Mouse (Mus musculus): ENCODE results near the gene Acer1. TPM values are rescaled to one million over a fixed set of nuclear protein-coding genes. Genes with fewer than 3 reads are reported as not detected.
A peak's percentile ranks its signal among the peaks of the same experiment; 100 is the strongest.

The Acer1 gene
- total RNA-seq (2022) = not detected

DNA sequence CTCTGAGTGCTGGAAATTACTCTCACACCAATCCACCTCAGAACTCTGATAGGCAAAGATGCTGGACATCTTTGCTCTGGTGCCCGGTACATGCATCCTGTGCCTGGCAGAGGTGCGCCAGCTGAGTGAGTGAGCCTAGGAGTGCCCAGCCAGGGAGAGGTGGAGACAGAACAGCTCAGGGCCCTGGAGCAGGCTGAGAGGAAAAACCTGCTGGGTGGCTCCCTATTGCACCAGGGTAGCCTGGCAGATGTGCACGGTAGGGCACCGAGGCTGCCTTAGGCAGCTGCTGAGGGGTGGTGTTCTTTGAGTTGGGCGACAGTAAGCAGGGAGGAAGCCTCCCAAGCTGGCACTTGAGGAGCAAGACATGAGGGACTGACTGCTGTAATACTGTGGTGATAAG, at the start of gene Acer1:
Gene Acer1 (minus strand): TSS at position 114 of the 400 bp plus-strand sequence.
- DNase-seq (ENCODE audit: low spot score in 2 of 2) = no peak

DNA sequence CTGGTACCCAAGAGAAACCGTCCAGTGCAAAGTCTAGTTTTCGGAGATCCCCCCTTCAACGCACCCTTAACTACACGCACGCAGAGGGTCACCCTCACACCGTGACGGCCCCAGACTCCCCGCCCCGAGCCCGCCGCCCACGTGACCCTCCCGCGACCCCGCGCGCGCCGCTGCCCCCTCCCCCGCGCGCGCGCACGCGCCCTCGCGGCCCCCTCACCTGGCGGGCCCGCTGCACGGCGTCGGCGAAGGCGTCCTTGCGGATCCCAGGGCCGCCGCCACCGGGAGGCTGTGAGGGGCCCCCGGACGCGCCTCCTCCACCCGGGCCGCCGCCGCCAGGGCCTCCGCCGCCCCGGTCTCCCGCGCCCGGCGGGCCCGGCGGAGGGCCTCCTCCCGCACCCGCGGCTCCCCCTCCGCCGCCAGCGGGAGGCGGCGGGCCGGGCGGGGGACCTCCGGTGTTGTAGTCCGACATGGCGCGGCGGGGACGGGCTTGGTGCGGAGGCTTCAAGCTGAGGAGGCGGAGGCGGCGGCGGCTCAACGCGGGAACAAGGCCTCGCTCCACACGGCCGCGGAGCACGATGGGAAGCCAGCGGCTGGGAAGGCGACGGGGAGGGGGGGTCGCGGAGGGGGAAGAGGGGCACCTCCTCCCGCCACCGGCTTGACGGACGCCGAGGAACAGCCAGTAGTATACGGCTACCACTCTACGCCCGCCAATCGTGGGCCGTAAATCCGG, 49.2 kb upstream of the Acer1 start, which contains the start of gene Khsrp:
Gene Khsrp (minus strand): TSS at position 592 of the 730 bp plus-strand sequence.
- peak in 1 of 2 experiments; percentile 31 for DNase-seq (ENCODE audit: low spot score in 2 of 2)

- DNase-seq (ENCODE audit: low spot score in 2 of 2) = no peak
These were observed 47.8 kb upstream of the Acer1 start for GRCm38 (mm10) chr17:57029691-57030090.

DNA sequence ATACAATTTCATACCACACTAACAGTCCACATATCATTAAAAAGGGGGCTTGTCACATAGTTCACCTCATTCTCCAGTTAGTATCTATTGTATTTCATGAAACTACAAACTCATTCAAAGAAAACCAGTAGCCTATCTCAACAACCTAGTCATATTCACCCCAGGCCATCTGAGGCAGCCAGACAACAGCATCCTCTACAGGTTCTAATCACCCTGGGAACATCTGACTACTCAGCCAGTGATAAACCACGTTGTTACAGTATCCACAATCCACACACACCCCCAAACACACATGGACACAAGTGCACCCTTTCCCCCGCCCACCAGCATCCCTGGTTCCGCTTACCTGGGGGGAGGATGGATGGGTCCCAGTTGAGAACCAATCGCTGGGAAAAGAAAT, 45.5 kb upstream of the Acer1 start:
- DNase-seq (ENCODE audit: low spot score in 2 of 2) = no peak

- no peak for DNase-seq (ENCODE audit: low spot score in 2 of 2)
These were observed 39.0 kb upstream of the Acer1 start for GRCm38 (mm10) chr17:57020960-57021359.

- no peak for DNase-seq (ENCODE audit: low spot score in 2 of 2)
These were observed 37.8 kb upstream of the Acer1 start for GRCm38 (mm10) chr17:57019693-57020092.

DNA sequence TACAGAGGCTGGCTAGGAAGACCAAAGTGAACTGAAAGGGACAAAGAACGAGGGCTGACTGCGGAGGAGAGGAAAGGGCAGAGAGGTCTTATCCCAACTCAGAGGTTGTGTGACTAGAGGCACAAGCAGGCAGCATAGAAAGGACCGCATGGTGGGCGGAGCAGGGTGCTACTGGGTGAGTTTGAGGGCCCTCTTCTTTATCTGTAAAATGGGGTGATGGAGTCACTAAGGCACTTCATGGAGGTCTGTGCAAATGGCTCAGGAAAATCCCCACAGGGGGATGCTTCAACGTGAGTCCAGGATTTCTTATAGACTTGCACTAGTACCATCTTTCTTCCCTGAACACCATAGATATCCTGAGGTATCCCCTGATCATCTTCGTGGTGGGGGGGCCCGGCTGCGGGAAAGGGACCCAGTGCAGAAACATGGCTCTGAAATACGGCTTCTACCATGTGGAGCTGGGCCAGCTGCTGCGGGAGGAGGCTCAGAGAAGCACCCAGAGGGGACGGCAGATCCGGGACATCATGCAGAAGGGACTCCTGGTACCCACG, 30.4 kb upstream of the Acer1 start:
- no peak for DNase-seq (ENCODE audit: low spot score in 2 of 2)

DNA sequence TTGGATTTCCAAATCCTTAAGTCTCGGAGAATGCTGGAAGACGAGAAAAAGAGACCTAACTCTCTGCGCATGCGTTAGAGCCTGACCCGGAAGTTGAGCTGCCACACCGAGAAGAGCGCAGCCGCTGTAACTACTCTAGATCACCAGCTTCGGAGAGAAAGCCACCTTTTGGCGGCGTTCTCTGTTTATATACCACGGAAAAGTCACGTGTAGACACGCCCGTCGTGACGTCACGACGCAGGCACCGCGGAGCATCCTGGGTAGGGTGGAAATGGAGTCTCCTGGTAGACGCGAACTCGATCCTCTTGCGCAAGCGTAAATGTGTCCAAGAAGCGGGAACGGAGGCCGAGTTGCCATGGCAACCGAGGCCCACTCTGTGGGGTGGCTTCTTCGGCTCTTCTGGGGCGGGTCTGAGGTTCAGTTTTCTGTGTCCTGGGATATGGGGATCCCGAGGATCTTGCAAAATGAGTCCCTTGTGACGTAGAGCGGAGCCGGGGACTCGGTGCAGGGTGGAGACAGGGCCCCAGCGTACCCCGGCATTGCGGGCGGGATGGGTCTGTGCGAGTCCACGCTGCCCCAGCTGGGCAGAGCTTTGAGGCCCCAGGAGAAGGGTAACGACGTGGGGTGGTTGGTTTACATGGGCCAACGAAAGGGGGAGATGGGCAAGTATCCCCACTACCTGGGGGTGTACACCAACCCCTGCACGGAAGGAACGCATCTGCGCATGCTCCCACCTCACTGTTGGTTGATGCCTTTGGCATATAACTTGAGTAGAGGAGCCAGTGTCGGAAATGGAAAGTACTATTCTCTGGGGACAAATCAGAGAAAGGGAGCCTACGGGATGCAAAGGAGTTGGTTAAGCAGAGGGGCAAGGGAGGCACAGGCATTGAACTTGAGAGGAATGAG, 29.6 kb upstream of the Acer1 start, which contains the start of the genes Gtf2f1 and Gm17949:
Gene Gtf2f1 (minus strand): TSS at position 53 of the 906 bp plus-strand sequence.
Gene Gm17949 (plus strand): TSS at position 234 of the 906 bp plus-strand sequence.
- peak; percentile 97 to 98 for DNase-seq (ENCODE audit: low spot score in 2 of 2)

DNA sequence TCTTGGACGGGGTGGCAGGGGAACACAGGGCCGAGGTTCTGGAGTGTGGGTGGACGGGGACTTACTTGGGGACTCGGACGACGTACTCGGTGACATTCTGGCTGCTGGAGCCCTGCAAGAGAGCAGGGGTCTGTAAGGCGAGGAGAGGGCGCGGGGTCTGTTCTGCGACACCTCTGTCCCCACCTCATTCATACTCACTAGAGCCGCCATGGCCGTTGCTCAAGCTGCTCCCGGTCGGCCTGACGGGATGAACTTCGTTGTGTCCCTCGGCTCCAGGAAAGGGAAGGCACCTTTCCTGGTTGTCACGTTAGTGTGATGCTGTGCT, 28.9 kb upstream of the Acer1 start:
- no peak for DNase-seq (ENCODE audit: low spot score in 2 of 2)

DNA sequence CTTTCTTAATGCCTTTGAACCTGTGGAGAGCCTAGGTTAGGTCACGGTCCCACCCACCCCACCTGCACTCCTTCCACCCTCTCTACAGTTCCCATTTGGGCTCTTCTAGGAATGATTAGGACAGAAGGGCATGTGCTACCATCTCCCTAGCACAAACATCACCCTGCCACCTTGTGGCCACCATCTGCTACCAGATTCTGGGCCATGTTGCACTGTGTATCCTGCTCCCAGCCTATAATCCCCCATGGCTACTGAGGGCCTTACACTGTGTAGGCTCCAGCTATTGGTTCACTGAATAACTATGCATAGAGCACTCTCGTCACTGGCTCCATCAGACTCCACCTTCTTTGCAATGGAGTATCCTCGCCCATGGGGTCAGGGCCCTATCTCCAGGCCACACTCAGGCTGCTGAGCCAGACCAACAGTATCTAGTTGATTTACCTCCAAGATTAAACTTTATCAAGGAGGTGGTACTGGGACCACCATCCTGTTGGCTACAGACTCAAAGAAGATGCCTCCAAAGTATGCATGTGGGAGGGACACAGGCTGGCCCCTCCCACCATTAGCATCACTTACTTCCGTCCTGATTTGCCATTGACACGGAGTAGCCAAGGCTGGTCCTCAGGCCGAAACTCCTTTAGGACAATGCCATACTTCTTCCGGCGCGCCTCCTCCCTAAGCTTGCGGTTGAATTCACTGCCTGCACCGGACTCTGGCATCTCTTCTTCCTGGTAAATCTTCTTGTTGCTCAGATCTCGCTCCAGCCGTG, 25.4 kb upstream of the Acer1 start:
- DNase-seq (ENCODE audit: low spot score in 2 of 2) = no peak

DNA sequence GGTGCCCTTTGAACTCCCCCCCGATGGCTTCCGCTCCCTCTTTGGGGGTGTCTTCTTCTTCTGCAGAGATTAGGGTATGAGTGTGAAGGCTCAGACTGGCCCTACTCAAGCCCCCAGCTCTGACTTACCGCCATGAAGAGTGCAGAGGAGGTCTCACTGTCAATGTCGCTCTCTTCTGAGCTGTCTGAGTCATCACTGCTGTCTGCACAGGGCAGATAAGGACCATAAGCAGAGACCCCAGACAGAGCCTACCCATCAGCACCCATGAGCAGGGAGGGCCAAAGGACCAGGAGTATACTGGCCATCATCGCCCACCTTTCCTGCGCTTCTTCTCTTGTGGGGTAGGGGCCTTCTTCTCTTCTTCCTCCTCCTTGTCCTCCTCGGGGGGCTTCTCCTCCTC, 22.1 kb upstream of the Acer1 start:
- no peak for DNase-seq (ENCODE audit: low spot score in 2 of 2)

DNA sequence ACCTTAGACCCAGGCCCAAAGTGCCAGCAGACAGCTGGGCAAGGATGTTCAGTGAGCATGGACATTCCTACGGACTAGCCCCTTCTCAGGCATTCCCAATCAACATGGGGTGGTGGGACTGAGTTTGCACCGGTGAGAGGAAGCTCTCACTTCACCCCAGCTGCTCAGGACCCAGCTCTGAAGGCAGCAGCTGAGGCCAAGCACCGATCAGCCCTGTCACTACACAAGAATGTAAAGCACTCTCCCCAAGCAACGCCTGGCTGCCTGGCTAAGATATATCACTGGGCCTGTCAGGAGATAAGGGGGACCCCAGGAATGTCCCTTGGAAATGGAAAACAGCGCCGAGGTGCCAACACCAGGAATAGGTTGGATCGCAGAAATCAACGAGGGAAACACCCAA, 19.3 kb upstream of the Acer1 start:
- no peak for DNase-seq (ENCODE audit: low spot score in 2 of 2)

- DNase-seq (ENCODE audit: low spot score in 2 of 2) = no peak
These were observed 18.2 kb upstream of the Acer1 start, which contains the start of gene Pspn for GRCm38 (mm10) chr17:56999968-57000609. Gene Pspn, minus strand, starts transcription at chr17:57000018.

GRCm38 (mm10) chr17:56999414-56999813, 17.5 kb upstream of the Acer1 start:
- DNase-seq (ENCODE audit: low spot score in 2 of 2) = no peak

GRCm38 (mm10) chr17:56997029-56997667, 15.2 kb upstream of the Acer1 start, which contains the start of gene Alkbh7:
Gene Alkbh7, plus strand, starts transcription at chr17:56997339.
- peak; percentile 86 to 97 for DNase-seq (ENCODE audit: low spot score in 2 of 2)

DNA sequence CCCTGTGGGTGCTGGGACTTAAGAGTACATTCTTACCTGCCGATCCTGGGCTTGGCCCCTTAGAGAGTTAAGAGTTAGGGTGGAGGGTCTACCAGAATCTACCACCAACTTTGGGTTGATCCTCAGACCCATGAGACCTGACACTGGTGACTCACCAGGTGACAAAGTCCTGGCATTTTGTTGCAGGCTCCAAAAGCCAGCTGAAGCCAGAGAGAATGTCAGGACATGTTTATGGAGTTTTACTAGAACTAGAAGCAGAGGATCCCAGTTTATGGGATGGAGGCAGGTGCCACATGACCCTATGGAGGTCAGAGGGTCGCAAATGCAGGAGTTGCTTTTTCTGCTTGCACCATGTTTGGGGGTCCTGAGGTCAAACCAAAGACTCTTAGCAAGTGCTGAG, 14.6 kb upstream of the Acer1 start:
- DNase-seq (ENCODE audit: low spot score in 2 of 2) = no peak

DNA sequence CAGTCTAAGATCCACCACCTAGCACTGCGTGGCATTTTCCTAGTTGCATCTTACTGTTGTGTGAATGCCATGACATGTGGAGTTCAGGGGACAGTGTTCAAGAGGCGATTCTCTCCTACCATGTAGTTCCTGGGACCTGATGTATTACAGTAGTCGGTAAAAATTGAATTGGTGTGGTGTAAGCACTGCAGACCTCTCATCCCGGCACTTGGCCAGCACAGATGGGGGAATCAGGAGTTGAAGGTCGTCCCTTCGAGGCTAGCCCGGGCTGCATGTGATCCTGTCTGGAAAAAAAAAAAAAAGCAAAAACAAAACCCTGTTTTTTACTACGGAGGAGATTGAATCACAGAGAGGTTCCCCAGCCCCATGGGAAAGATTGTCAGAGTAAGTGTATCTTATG, 13.1 kb upstream of the Acer1 start:
- no peak for DNase-seq (ENCODE audit: low spot score in 2 of 2)

GRCm38 (mm10) chr17:56990966-56991365, 9.0 kb upstream of the Acer1 start:
- DNase-seq (ENCODE audit: low spot score in 2 of 2) = peak in 1 of 2 experiments; percentile 5

DNA sequence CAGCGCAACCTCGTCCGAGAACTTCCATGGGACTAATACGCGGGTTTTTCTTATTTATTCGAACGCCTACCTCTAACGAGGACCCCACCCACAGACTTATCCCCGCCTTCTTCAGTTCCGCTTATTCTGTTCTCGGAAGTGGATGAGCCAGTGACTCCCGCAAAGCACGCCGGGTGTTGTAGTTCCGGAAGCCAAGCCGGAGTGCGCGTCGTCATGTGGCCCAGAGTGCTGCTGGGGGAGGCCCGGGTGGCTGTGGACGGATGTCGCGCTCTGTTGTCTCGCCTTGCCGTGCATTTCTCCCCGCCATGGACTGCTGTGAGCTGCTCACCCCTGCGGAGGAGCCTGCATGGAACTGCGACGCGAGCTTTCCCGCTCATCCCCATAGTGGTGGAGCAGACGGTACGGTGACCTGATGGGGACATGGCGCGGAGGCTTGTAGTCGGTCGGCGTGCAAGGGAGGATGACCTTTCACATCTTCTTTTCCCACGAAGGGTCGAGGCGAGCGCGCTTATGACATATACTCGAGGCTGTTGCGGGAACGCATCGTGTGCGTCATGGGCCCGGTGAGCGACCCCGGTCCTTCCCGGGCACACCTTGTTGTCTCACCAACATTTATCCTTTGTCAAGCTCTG, 8.3 kb upstream of the Acer1 start, which contains the start of gene Clpp:
Gene Clpp (plus strand): TSS at position 191 of the 632 bp plus-strand sequence.
- peak; percentile 82 to 94 for DNase-seq (ENCODE audit: low spot score in 2 of 2)

Measured in left cerebral cortex, adult 8-10 months (tissue).